Mouse (Mus musculus) ES-Bruce4 (cell line): ENCODE measurements around the gene Rab11fip4. TPM values are rescaled to one million over a fixed set of nuclear protein-coding genes. Genes with fewer than 3 reads are reported as not detected.
A peak's percentile ranks its signal among the peaks of the same experiment; 100 is the strongest.

Source experiments
- H3K27ac ChIP-seq: 2 replicates; pipeline ENCODE4 v1.5.1; 2012; ENCODE audit warnings: low read length, inconsistent platforms; ENCODE audit not compliant: insufficient read depth
- H3K27me3 ChIP-seq: 2 replicates; pipeline ENCODE4 v1.6.1; 2012; ENCODE audit warnings: mild to moderate bottlenecking, low read length, inconsistent platforms; ENCODE audit not compliant: control insufficient read depth, poor library complexity, insufficient read depth, severe bottlenecking
- H3K36me3 ChIP-seq: 2 replicates; pipeline ENCODE4 v1.6.1; 2012; ENCODE audit warnings: inconsistent platforms, mild to moderate bottlenecking, low read length, moderate library complexity; ENCODE audit not compliant: control insufficient read depth, poor library complexity, insufficient read depth, severe bottlenecking
- H3K4me1 ChIP-seq: one replicate; pipeline ENCODE4 v1.8.1; 2011; ENCODE audit warnings: low read length; ENCODE audit not compliant: control insufficient read depth, insufficient read depth
- H3K4me3 ChIP-seq: 2 replicates; pipeline ENCODE4 v1.5.1; 2011; ENCODE audit warnings: low read depth, mild to moderate bottlenecking, low read length
- H3K9ac ChIP-seq: 2 replicates; pipeline ENCODE4 v1.6.1; 2012; ENCODE audit warnings: low read depth, mild to moderate bottlenecking, inconsistent platforms; ENCODE audit not compliant: poor library complexity, severe bottlenecking
- H3K9me3 ChIP-seq: replicated peaks from 2 replicates; pipeline ENCODE4 v1.6.1; 2012; ENCODE audit warnings: mild to moderate bottlenecking, low read length, inconsistent platforms; ENCODE audit not compliant: control insufficient read depth, poor library complexity, insufficient read depth, severe bottlenecking
- CTCF ChIP-seq: IDR thresholded peaks from one replicate; pipeline ENCODE4 v1.8.1; 2011; ENCODE audit warnings: low read depth, low read length
- EP300 ChIP-seq: IDR thresholded peaks from 2 replicates; pipeline ENCODE4 v1.6.1; 2011; ENCODE audit warnings: low read depth, low read length; ENCODE audit not compliant: insufficient read depth
- POLR2A ChIP-seq: IDR thresholded peaks from one replicate; pipeline ENCODE4 v1.8.1; 2011; ENCODE audit warnings: low read length; ENCODE audit not compliant: insufficient read depth
- polyA plus RNA-seq: library from polyadenylated mRNA; stranded (reverse); fragments of >200 nt; gene quantifications from 2 replicates; pipeline ENCODE4 v1.2.4, GENCODE M21; 2011; ENCODE audit warnings: low read depth; ENCODE audit not compliant: missing spikeins, insufficient read depth, insufficient read length

The Rab11fip4 gene
- polyA plus RNA-seq, 1 experiment, result 28.9 TPM

DNA sequence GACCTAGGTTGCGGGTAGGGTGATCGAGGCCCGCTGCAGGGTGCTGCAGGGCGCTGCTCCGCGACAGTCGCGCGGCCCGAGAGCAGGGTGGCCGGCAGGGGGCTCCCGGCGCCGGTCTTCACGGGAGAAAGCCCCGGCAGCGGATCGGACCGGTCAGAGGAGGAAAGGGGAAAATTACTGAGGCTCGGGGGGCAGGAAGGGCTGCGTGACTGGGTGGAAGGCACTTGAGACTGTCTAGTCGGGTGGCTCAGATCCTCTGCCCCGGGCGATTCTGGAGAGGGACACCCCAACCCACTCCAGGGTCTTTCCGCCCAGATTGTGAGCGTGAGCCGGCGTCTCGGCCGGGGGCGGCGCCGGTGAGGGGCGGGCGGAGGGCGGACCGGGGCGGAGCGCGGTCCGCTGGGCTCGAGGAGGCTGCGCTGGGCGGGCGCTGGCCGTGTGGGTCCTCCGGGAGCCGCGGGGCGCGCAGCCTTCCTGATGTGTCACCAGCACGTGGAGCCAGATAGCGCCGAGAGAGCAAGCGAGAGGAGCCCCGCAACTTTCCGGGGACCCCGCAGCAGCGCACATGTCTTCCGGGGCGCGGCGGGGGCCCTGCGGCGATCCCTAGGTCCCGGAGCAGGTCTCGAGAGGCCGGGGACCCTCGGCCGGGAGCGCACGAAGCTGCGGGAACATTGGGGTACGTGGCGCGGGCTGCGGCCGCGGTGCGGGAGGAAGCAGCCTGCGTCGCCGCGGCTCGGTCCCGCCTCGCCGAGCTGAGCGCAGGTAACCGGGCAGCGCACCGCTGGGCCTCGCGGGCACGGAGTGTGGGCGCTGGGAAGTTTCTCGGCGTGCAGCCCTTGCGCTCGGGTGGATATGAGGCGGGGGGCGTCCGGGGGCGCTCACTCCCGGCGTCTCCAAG lies 120.1 kb downstream of the Rab11fip4 start:
- Histone ChIP-seq H3K36me3 (no peaks in the 10 kb centered on the region), H3K27ac (no peak overlapping the region), H3K4me3 (peak overlapping the region; percentile 89), H3K9ac (peak overlapping the region; percentile 85), H3K9me3 (no peaks in the 10 kb centered on the region), H3K27me3 (peaks cover 12% of the 10 kb centered on the region), H3K4me1 (peaks cover 2% of the 10 kb centered on the region)
- no peak for TF ChIP-seq EP300
- peak; percentile 42 for TF ChIP-seq CTCF
- no peak for TF ChIP-seq POLR2A

DNA sequence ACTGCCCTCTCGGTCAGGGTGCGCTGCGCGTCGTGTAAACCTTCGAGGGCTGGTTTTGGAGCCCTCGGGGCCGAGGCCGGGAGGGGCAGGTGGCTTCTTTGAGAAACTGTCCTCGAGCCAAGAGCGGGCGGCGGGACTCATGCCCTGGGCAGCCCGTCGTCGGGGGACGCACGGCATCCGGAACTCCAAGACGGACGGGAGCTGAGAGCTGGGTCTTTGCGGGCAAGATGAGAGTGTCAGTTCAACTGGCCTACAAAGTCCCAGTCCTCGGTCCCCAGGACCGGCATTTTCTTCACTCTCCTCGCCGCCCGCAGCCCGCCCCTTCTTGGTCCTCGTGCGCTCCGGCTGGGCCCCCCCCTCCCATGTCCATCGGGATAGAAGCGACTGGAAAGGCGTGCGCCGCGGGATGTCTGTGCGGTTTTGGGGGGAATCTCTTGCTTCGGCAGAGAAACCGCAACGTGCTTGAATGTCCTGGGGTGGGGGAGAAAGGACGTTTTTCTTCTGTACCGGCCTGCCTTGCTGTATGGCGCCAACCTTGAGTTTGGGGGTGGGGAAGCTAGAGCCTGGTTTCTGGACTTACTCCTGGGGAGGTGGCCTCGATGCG lies 120.9 kb downstream of the Rab11fip4 start:
- Histone ChIP-seq H3K4me3 (peak overlapping the region; percentile 89), H3K27me3 (peaks cover 12% of the 10 kb centered on the region), H3K9ac (peak overlapping the region; percentile 85), H3K4me1 (peaks cover 3% of the 10 kb centered on the region), H3K36me3 (no peaks in the 10 kb centered on the region), H3K9me3 (no peaks in the 10 kb centered on the region), H3K27ac (no peak overlapping the region)
- TF ChIP-seq CTCF (no peak), EP300 (no peak), POLR2A (no peak)

DNA sequence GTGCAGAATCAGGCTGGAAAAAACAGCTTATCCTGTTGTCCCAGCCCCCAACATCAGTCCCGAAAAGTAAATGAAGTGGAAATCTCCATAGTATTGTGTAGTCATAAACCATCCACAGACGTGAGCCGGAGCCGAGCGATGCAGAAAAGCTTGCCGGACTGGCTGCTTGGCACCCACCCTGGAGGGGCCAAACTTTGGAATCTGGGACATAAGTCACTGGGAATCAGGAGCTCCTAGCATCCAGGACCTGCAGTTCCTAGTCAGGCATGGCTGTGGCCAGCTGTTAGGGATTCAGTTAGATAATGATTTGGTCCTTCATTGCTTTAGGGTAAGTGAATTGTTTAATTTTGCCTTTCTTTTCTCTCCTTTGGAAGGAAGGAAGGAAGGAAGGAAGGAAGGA lies 122.2 kb downstream of the Rab11fip4 start:
- Histone ChIP-seq H3K36me3 (no peaks in the 10 kb centered on the region), H3K9me3 (no peaks in the 10 kb centered on the region), H3K4me3 (no peak overlapping the region), H3K9ac (no peak overlapping the region), H3K27me3 (peaks cover 12% of the 10 kb centered on the region), H3K27ac (no peak overlapping the region), H3K4me1 (peaks cover 3% of the 10 kb centered on the region)
- no peak for TF ChIP-seq CTCF
- no peak for TF ChIP-seq EP300
- TF ChIP-seq POLR2A, result no peak

DNA sequence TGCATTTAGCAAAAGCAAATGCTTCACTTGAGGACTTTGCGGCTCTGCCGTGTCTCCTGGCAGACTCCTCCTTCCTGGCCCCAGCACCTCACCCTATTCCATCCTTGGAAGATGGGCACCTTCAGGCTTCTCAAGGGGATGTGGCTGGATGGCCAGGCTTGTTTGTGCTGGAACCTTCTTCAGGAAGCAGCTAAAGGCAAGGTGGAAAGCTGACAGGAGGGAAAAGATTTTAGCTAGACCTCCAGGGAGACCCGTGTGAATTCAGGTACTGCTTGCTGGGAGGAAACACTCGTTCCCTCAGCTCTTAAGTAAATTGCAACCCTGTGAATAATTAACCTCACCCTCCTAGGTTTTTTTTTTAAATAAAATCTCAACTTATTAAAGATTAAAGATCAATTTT lies 122.7 kb downstream of the Rab11fip4 start:
- Histone ChIP-seq H3K4me3 (no peak overlapping the region), H3K36me3 (no peaks in the 10 kb centered on the region), H3K9me3 (no peaks in the 10 kb centered on the region), H3K9ac (no peak overlapping the region), H3K4me1 (peaks cover 4% of the 10 kb centered on the region), H3K27ac (no peak overlapping the region), H3K27me3 (peaks cover 12% of the 10 kb centered on the region)
- TF ChIP-seq CTCF (no peak), POLR2A (no peak), EP300 (no peak)

DNA sequence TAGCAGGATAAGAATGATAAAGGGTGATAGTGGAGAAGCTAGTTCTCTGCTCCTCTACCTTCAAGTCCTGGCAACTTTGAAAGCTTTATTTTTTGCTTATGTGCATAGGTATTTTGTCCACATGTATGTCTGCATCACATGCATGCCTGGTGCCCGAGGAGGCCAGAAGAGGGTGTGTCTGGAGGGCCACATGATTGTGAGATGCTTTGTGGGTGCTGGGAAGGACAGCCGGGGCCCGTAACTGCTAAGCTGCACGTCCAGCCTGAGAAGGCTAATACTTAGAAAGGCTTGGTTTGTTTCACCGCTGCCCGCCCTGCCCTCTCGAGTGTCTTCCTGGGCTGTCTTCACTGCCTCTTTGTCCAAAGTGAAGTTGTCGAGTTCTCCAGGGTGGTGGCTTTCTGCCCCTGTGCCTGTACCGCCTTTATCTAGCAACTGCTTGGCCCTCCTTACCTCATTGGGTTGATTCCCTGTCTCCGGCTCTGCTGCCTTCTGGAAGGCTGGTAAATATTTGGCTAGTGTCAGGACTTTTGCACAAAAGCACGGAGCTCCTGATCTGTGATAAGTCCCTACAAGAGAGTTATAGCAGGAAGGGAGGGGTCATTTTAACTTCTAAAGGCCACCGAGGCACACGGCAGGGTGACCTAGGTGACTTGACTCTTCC lies 123.2 kb downstream of the Rab11fip4 start:
- Histone ChIP-seq H3K9me3 (no peaks in the 10 kb centered on the region), H3K27ac (no peak overlapping the region), H3K4me1 (peaks cover 6% of the 10 kb centered on the region), H3K4me3 (no peak overlapping the region), H3K9ac (no peak overlapping the region), H3K27me3 (peaks cover 12% of the 10 kb centered on the region), H3K36me3 (no peaks in the 10 kb centered on the region)
- TF ChIP-seq EP300 (no peak), POLR2A (no peak), CTCF (no peak)

DNA sequence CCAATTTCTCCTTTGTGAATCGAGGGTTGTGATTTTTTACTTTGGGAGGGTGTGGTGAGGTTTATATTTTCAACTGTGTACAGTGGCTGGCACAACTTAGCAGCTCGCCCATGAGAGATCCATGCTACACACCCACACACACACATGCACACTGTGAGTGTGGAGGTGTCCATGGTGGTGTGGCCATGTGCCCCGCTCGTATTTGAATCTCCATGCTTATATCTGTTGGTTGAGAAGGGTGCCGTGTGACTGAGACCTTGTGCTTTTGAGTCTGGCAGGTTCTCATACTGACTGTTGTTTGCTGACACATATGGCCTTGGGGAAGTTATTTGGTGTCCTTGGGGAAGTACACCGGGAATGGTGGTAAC lies 123.7 kb downstream of the Rab11fip4 start:
- Histone ChIP-seq H3K27me3 (peaks cover 12% of the 10 kb centered on the region), H3K4me1 (peaks cover 6% of the 10 kb centered on the region)
- TF ChIP-seq CTCF (no peak), POLR2A (no peak), EP300 (no peak)

More for the DNA sequence above, 123.7 kb downstream of the Rab11fip4 start:
- H3K9ac ChIP-seq, result no peak overlapping the region
- H3K36me3 ChIP-seq, result no peaks in the 10 kb centered on the region
- no peak overlapping the region for H3K27ac ChIP-seq
- H3K4me3 ChIP-seq, result no peak overlapping the region
- no peaks in the 10 kb centered on the region for H3K9me3 ChIP-seq
